Mouse (Mus musculus) embryonic facial prominence, embryonic 13.5 days (tissue): ENCODE measurements at regions not wholly inside any gene's neighbourhood (a gene's known extent, or its start where the extent isn't known, plus 50 kb on each side); places are given as distances from the start of the nearest gene placed in this dataset.

Source experiments
- ATAC-seq: fragments of 200-750 bp; cut with Nextera tagmentation; 2 replicates; pipeline ENCODE4 v1.8.0; 2017; ENCODE audit warnings: low read depth; ENCODE audit not compliant: insufficient number of reproducible peaks, insufficient read depth, low FRiP score, low TSS enrichment
- H3K27ac ChIP-seq: fragments of 300-500 bp; sonication (generic); 2 replicates; pipeline ENCODE4 v1.5.1; 2015; ENCODE audit warnings: moderate library complexity, mild to moderate bottlenecking, inconsistent platforms
- H3K27me3 ChIP-seq: fragments of 300-500 bp; sonication (generic); 2 replicates; pipeline ENCODE4 v1.6.1; 2015; ENCODE audit warnings: mild to moderate bottlenecking, inconsistent platforms
- H3K36me3 ChIP-seq: fragments of 300-500 bp; sonication (generic); 2 replicates; pipeline ENCODE4 v1.6.1; 2015; ENCODE audit warnings: mild to moderate bottlenecking, inconsistent platforms
- H3K4me1 ChIP-seq: fragments of 300-500 bp; sonication (generic); 2 replicates; pipeline ENCODE4 v1.6.1; 2015; ENCODE audit warnings: inconsistent platforms
- H3K4me2 ChIP-seq: fragments of 300-500 bp; sonication (generic); 2 replicates; pipeline ENCODE4 v1.6.1; 2015; ENCODE audit warnings: moderate library complexity, mild to moderate bottlenecking, inconsistent platforms
- H3K4me3 ChIP-seq: fragments of 300-500 bp; sonication (generic); 2 replicates; pipeline ENCODE4 v1.5.1; 2015; ENCODE audit warnings: mild to moderate bottlenecking, inconsistent platforms
- H3K9ac ChIP-seq: fragments of 300-500 bp; sonication (generic); 2 replicates; pipeline ENCODE4 v1.6.1; 2015; ENCODE audit warnings: mild to moderate bottlenecking, inconsistent platforms
- H3K9me3 ChIP-seq: fragments of 300-500 bp; sonication (generic); 2 replicates; pipeline ENCODE4 v1.6.1; 2016; ENCODE audit warnings: inconsistent platforms
- WGBS: fragments of 180-500 bp; shearing (Covaris S2); methylation state at CpG from one replicate; pipeline ENCODE4 v1.1.7; 2015; ENCODE audit warnings: mixed read lengths; 5-methylcytosine and 5-hydroxymethylcytosine counted together

- ATAC-seq, result no peak
- H3K27ac ChIP-seq, result no peak overlapping the region
- WGBS, result 87% methylated on average over 32 of the region's 32 CpGs
Measured at GRCm38 (mm10) chr17:31732176-31732880, 54.7 kb downstream of the Cryaa start.

GRCm38 (mm10) chr17:31734521-31734920 is 56.9 kb downstream of the Cryaa start:
- no peak overlapping the region for H3K9ac ChIP-seq
- 36% methylated on average over 7 of the region's 7 CpGs for WGBS
- no peak for ATAC-seq
- H3K4me3 ChIP-seq, result no peak overlapping the region
- H3K4me2 ChIP-seq, result peak overlapping the region; percentile 7; the same call in 1 of the 2 replicates
- H3K36me3 ChIP-seq, result no peaks in the 10 kb centered on the region
- H3K27me3 ChIP-seq, result no peaks in the 10 kb centered on the region
- no peak overlapping the region for H3K27ac ChIP-seq
- no peaks in the 10 kb centered on the region for H3K9me3 ChIP-seq
- peaks cover 13% of the 10 kb centered on the region for H3K4me1 ChIP-seq

More at GRCm38 (mm10) chr17:31732176-31732880, 54.7 kb downstream of the Cryaa start:
- Histone ChIP-seq H3K9ac (no peak overlapping the region), H3K27me3 (no peaks in the 10 kb centered on the region), H3K4me1 (peaks cover 20% of the 10 kb centered on the region), H3K4me2 (no peak overlapping the region), H3K36me3 (no peaks in the 10 kb centered on the region), H3K9me3 (no peaks in the 10 kb centered on the region), H3K4me3 (no peak overlapping the region)

- no peak overlapping the region for H3K4me2 ChIP-seq
- no peak for ATAC-seq
- H3K36me3 ChIP-seq, result no peaks in the 10 kb centered on the region
- 88% methylated on average over 6 of the region's 6 CpGs for WGBS
- no peak overlapping the region for H3K4me3 ChIP-seq
- H3K27ac ChIP-seq, result no peak overlapping the region
- H3K4me1 ChIP-seq, result peaks cover 12% of the 10 kb centered on the region
- H3K27me3 ChIP-seq, result no peaks in the 10 kb centered on the region
- no peaks in the 10 kb centered on the region for H3K9me3 ChIP-seq
- H3K9ac ChIP-seq, result no peak overlapping the region
Measured at GRCm38 (mm10) chr17:31736716-31737115, 59.1 kb downstream of the Cryaa start.

GRCm38 (mm10) chr17:31738249-31738648 is 60.6 kb downstream of the Cryaa start:
- no peak overlapping the region for H3K27ac ChIP-seq
- H3K9me3 ChIP-seq, result no peaks in the 10 kb centered on the region
- no peaks in the 10 kb centered on the region for H3K27me3 ChIP-seq
- peaks cover 12% of the 10 kb centered on the region for H3K4me1 ChIP-seq
- H3K36me3 ChIP-seq, result no peaks in the 10 kb centered on the region
- H3K4me2 ChIP-seq, result no peak overlapping the region
- 65% methylated on average over 3 of the region's 3 CpGs for WGBS
- H3K9ac ChIP-seq, result no peak overlapping the region
- ATAC-seq, result no peak
- H3K4me3 ChIP-seq, result no peak overlapping the region

GRCm38 (mm10) chr17:31739586-31739985 is 62.0 kb downstream of the Cryaa start:
- H3K27ac ChIP-seq, result no peak overlapping the region
- no peak for ATAC-seq
- H3K4me1 ChIP-seq, result peaks cover 9% of the 10 kb centered on the region
- H3K4me2 ChIP-seq, result no peak overlapping the region
- H3K36me3 ChIP-seq, result no peaks in the 10 kb centered on the region
- no peak overlapping the region for H3K9ac ChIP-seq
- no peak overlapping the region for H3K4me3 ChIP-seq
- H3K9me3 ChIP-seq, result no peaks in the 10 kb centered on the region
- 52% methylated on average over 11 of the region's 11 CpGs for WGBS
- no peaks in the 10 kb centered on the region for H3K27me3 ChIP-seq

GRCm38 (mm10) chr17:31740059-31740458 is 62.5 kb downstream of the Cryaa start:
- Histone ChIP-seq H3K4me1 (peaks cover 5% of the 10 kb centered on the region), H3K9ac (no peak overlapping the region), H3K9me3 (no peaks in the 10 kb centered on the region), H3K36me3 (no peaks in the 10 kb centered on the region), H3K27ac (no peak overlapping the region), H3K27me3 (no peaks in the 10 kb centered on the region), H3K4me2 (no peak overlapping the region), H3K4me3 (no peak overlapping the region)
- WGBS, result 77% methylated on average over 11 of the region's 11 CpGs
- no peak for ATAC-seq

- H3K36me3 ChIP-seq, result no peaks in the 10 kb centered on the region
- WGBS, result 93% methylated on average over 4 of the region's 4 CpGs
- H3K9ac ChIP-seq, result no peak overlapping the region
- H3K27ac ChIP-seq, result no peak overlapping the region
- H3K4me3 ChIP-seq, result no peak overlapping the region
- no peak for ATAC-seq
- H3K9me3 ChIP-seq, result no peaks in the 10 kb centered on the region
- H3K27me3 ChIP-seq, result no peaks in the 10 kb centered on the region
- peaks cover 24% of the 10 kb centered on the region for H3K4me1 ChIP-seq
- H3K4me2 ChIP-seq, result no peak overlapping the region
Measured at GRCm38 (mm10) chr17:31743656-31744055, 66.0 kb downstream of the Cryaa start.

GRCm38 (mm10) chr17:31746198-31747111 is 68.8 kb downstream of the Cryaa start:
- H3K27me3 ChIP-seq, result no peaks in the 10 kb centered on the region
- 18% methylated on average over 20 of the region's 20 CpGs for WGBS
- peak overlapping the region; percentile 29 for H3K4me2 ChIP-seq
- ATAC-seq, result peak; percentile 63; the same call in 1 of the 2 replicates
- H3K27ac ChIP-seq, result peak overlapping the region; percentile 76
- H3K4me1 ChIP-seq, result peaks cover 19% of the 10 kb centered on the region
- no peaks in the 10 kb centered on the region for H3K36me3 ChIP-seq
- H3K4me3 ChIP-seq, result no peak overlapping the region
- H3K9me3 ChIP-seq, result no peaks in the 10 kb centered on the region
- no peak overlapping the region for H3K9ac ChIP-seq

GRCm38 (mm10) chr17:31747563-31747962 is 70.0 kb downstream of the Cryaa start:
- peak overlapping the region; percentile 76 for H3K27ac ChIP-seq
- no peak for ATAC-seq
- H3K9me3 ChIP-seq, result no peaks in the 10 kb centered on the region
- H3K4me2 ChIP-seq, result no peak overlapping the region
- no peak overlapping the region for H3K4me3 ChIP-seq
- no peak overlapping the region for H3K9ac ChIP-seq
- H3K36me3 ChIP-seq, result no peaks in the 10 kb centered on the region
- H3K27me3 ChIP-seq, result no peaks in the 10 kb centered on the region
- 82% methylated on average over 2 of the region's 2 CpGs for WGBS
- peaks cover 22% of the 10 kb centered on the region for H3K4me1 ChIP-seq

- no peak for ATAC-seq
- WGBS, result 79% methylated on average over 2 of the region's 2 CpGs
- H3K9me3 ChIP-seq, result no peaks in the 10 kb centered on the region
- H3K36me3 ChIP-seq, result no peaks in the 10 kb centered on the region
- no peak overlapping the region for H3K4me3 ChIP-seq
- no peak overlapping the region for H3K9ac ChIP-seq
- H3K27me3 ChIP-seq, result no peaks in the 10 kb centered on the region
- H3K27ac ChIP-seq, result peak overlapping the region; percentile 76
- no peak overlapping the region for H3K4me2 ChIP-seq
- H3K4me1 ChIP-seq, result peaks cover 22% of the 10 kb centered on the region
Measured at GRCm38 (mm10) chr17:31748158-31748557, 70.6 kb downstream of the Cryaa start.

GRCm38 (mm10) chr17:31748971-31749370 is 71.4 kb downstream of the Cryaa start:
- WGBS, result 75% methylated on average over 6 of the region's 6 CpGs
- Histone ChIP-seq H3K27me3 (no peaks in the 10 kb centered on the region), H3K4me2 (no peak overlapping the region), H3K4me3 (no peak overlapping the region), H3K4me1 (peaks cover 25% of the 10 kb centered on the region), H3K9me3 (no peaks in the 10 kb centered on the region), H3K36me3 (no peaks in the 10 kb centered on the region), H3K9ac (no peak overlapping the region), H3K27ac (no peak overlapping the region)
- no peak for ATAC-seq

GRCm38 (mm10) chr17:31751262-31751661 is 73.7 kb downstream of the Cryaa start:
- H3K27me3 ChIP-seq, result no peaks in the 10 kb centered on the region
- H3K4me1 ChIP-seq, result peaks cover 22% of the 10 kb centered on the region
- no peaks in the 10 kb centered on the region for H3K36me3 ChIP-seq
- no peak overlapping the region for H3K4me2 ChIP-seq
- WGBS, result 61% methylated on average over 2 of the region's 2 CpGs
- H3K27ac ChIP-seq, result no peak overlapping the region
- ATAC-seq, result no peak
- H3K4me3 ChIP-seq, result no peak overlapping the region
- no peak overlapping the region for H3K9ac ChIP-seq
- 0 out of 2 replicates have a peak, but pooled peaks cover 7% of the 10 kb centered on the region for H3K9me3 ChIP-seq
